Mouse (Mus musculus) midbrain, embryonic 13.5 days (tissue): ENCODE results near the gene 1700034J05Rik. TPM values are rescaled to one million over a fixed set of nuclear protein-coding genes. Genes with fewer than 3 reads are reported as not detected.

ENCODE experiments used
- ATAC-seq: fragments of 200-750 bp; cut with Nextera tagmentation; 2 replicates; pipeline ENCODE4 v1.8.0; 2017; ENCODE audit warnings: mild to moderate bottlenecking, moderate TSS enrichment, moderate library complexity
- H3K27ac ChIP-seq: fragments of 300-500 bp; sonication (generic); 2 replicates; pipeline ENCODE4 v1.5.1; 2015; ENCODE audit warnings: inconsistent platforms, mild to moderate bottlenecking, moderate library complexity
- H3K27me3 ChIP-seq: fragments of 300-500 bp; sonication (generic); 2 replicates; pipeline ENCODE4 v1.6.1; 2015; ENCODE audit warnings: mild to moderate bottlenecking, inconsistent platforms
- H3K36me3 ChIP-seq: fragments of 300-500 bp; sonication (generic); 2 replicates; pipeline ENCODE4 v1.6.1; 2015; ENCODE audit warnings: mild to moderate bottlenecking, inconsistent platforms
- H3K4me1 ChIP-seq: fragments of 300-500 bp; sonication (generic); replicated peaks from 2 replicates; pipeline ENCODE4 v1.6.1; 2015; ENCODE audit warnings: inconsistent platforms
- H3K4me2 ChIP-seq: fragments of 300-500 bp; sonication (generic); replicated peaks from 2 replicates; pipeline ENCODE4 v1.6.1; 2015; ENCODE audit warnings: moderate library complexity, mild to moderate bottlenecking, inconsistent platforms
- H3K4me3 ChIP-seq: fragments of 300-500 bp; sonication (generic); replicated peaks from 2 replicates; pipeline ENCODE4 v1.5.1; 2015; ENCODE audit warnings: mild to moderate bottlenecking, inconsistent platforms
- H3K9ac ChIP-seq: fragments of 300-500 bp; sonication (generic); replicated peaks from 2 replicates; pipeline ENCODE4 v1.6.1; 2015; ENCODE audit warnings: mild to moderate bottlenecking, inconsistent platforms
- H3K9me3 ChIP-seq: fragments of 300-500 bp; sonication (generic); 2 replicates; pipeline ENCODE4 v1.6.1; 2016; ENCODE audit warnings: mild to moderate bottlenecking, inconsistent platforms
- WGBS: fragments of 180-500 bp; shearing (Covaris S2); methylation state at CpG from one replicate; pipeline ENCODE4 v1.1.7; 2015; 5-methylcytosine and 5-hydroxymethylcytosine counted together
- polyA plus RNA-seq: library from polyadenylated mRNA; unstranded; fragments of >200 nt; fragmentation: Nextera tagmentation; extraction: Ambion mirVana; gene quantifications from 2 replicates; pipeline ENCODE4 v1.2.1, GENCODE M21; 2015

The 1700034J05Rik gene
- polyA plus RNA-seq, 1 experiment from 2014 or later = 0.15 TPM

DNA sequence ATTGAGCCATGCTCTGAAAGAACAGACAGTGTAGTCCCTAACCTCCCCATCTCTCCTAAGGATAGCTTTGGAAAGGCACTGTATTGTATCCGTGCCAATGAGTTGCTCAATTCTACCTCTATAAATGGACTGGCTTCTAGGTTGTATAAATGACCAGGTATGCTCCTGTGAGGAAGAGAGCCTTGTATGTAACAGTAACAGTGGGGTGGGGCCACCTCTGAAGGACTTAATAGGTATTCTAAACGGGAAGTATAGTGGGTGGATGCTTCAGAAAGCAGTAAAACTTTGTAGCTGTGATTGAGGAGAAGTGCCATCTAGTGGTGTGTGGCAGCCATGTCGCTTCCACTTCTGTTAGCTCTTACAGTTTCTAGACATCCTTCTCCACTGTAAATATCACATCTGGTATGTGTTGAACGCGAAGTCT, 24.5 kb upstream of the 1700034J05Rik start:
- H3K4me2 ChIP-seq = no peak overlapping the region
- no peaks in the 10 kb centered on the region for H3K9me3 ChIP-seq
- H3K9ac ChIP-seq = no peak overlapping the region
- no peaks in the 10 kb centered on the region for H3K36me3 ChIP-seq
- 66% methylated on average over 5 of the region's 5 CpGs for WGBS
- H3K4me1 ChIP-seq = peaks cover 1% of the 10 kb centered on the region
- H3K27ac ChIP-seq = no peak overlapping the region
- no peaks in the 10 kb centered on the region for H3K27me3 ChIP-seq
- no peak overlapping the region for H3K4me3 ChIP-seq
- no peak for ATAC-seq

DNA sequence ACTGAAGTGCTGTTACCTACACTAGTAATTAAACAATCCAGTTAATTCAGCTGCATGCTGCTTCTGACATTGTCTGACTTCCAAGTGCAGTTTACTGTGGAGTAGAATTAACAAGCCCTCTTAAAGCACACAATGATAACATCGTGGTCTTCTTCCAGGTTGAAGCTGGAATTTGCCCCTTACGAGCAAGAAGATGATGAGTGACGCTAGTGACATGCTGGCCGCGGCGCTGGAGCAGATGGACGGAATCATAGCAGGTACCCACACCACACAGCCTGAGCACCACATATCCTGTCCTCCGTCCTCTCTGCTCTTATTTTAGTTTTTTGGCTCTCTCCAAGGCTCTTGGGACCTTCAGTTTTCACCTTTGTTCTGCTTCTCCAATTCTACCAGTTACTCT, 22.2 kb upstream of the 1700034J05Rik start:
- no peak overlapping the region for H3K9ac ChIP-seq
- H3K36me3 ChIP-seq = no peaks in the 10 kb centered on the region
- WGBS = 92% methylated on average over 8 of the region's 8 CpGs
- no peaks in the 10 kb centered on the region for H3K9me3 ChIP-seq
- H3K27ac ChIP-seq = no peak overlapping the region
- H3K4me2 ChIP-seq = no peak overlapping the region
- H3K4me3 ChIP-seq = no peak overlapping the region
- no peaks in the 10 kb centered on the region for H3K27me3 ChIP-seq
- ATAC-seq = no peak
- peaks cover 3% of the 10 kb centered on the region for H3K4me1 ChIP-seq

DNA sequence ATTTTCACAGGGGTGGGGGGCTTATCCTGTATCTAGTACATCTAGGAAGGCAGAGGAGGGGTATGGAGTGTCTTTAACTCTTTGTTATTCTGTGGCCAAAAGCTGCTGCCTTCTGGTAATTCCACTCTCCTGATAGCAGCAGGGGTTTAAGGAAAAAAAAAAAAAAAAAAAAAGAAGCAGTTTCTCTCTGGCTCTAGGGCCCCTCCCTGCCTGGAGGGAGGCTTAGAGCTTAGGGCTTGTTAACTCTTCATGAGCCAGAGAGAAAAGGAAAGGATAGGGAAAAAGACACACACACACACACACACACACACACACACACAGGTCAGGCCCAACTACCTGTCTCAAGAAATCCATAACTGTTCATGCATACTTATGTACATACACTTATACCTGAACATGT, 19.6 kb upstream of the 1700034J05Rik start:
- no peaks in the 10 kb centered on the region for H3K36me3 ChIP-seq
- H3K9ac ChIP-seq = no peak overlapping the region
- H3K4me3 ChIP-seq = no peak overlapping the region
- no peaks in the 10 kb centered on the region for H3K27me3 ChIP-seq
- H3K4me1 ChIP-seq = peaks cover 3% of the 10 kb centered on the region; the same call in 1 of the 2 replicates
- no peak overlapping the region for H3K4me2 ChIP-seq
- ATAC-seq = no peak
- no peaks in the 10 kb centered on the region for H3K9me3 ChIP-seq
- H3K27ac ChIP-seq = no peak overlapping the region

DNA sequence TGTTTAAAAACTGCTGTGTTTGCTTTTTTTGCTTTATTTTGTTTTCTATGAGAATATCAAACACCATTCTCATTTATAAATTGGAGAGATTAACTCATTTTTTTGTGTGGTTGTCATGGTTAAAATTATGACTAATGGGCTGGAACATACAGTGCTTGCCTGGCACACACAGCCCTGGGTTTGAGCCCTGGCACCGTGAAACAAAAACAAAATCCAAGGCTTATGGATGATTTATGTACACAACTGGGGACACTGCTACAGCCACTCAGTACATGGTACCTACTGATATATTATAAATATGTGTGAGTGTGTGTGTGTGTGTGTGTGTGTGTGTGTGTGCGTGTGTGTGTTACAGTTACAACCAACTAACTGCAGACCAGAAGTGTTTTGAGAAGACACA, 19.2 kb upstream of the 1700034J05Rik start:
- ATAC-seq = no peak

DNA sequence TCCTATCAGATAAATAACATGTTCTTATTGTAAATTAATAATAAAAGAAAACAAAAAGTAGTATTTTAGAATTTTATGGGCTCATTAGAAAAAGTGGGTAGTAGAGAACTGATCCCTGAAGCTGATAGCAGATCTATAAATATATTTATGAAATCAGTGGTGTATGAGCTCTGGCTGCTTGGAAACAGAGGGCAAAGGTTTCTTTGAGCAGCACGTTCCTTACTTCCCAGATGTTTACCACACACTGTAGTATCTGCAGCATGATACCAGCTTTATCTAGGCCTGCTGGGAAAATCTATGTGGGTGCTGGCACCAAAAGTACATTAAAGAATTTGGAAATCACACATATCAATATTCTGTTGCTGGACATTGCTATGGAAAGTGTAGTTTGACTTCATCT, 18.5 kb upstream of the 1700034J05Rik start:
- no peak for ATAC-seq
- H3K27me3 ChIP-seq = no peaks in the 10 kb centered on the region

More for the DNA sequence above, 19.2 kb upstream of the 1700034J05Rik start:
- Histone ChIP-seq H3K27me3 (no peaks in the 10 kb centered on the region), H3K27ac (no peak overlapping the region), H3K4me2 (no peak overlapping the region), H3K9me3 (no peaks in the 10 kb centered on the region), H3K9ac (no peak overlapping the region), H3K4me1 (peaks cover 3% of the 10 kb centered on the region; the same call in 1 of the 2 replicates), H3K4me3 (no peak overlapping the region), H3K36me3 (no peaks in the 10 kb centered on the region)
- 42% methylated on average over 2 of the region's 2 CpGs for WGBS

DNA sequence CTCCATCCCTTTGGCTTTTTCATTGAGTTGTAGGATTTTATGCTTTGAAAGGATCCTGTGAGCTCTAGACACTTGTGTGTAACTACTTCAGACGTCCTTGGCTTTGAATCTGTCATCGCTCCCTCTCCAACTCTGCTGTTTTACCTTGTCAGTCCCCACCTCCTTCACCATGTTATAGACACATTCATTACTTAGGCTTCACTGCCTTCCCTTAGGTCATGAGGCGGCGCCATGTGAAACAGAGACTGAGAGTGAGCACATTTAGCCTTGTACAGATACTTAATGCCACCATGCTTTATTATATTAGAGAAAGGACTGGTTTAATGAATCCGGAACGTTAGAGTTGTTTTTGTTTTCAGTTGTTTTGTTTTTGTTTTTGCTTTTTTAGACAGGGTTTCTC, 17.8 kb upstream of the 1700034J05Rik start:
- no peak overlapping the region for H3K27ac ChIP-seq
- ATAC-seq = no peak
- no peak overlapping the region for H3K4me2 ChIP-seq
- no peaks in the 10 kb centered on the region for H3K36me3 ChIP-seq
- peaks cover 3% of the 10 kb centered on the region; the same call in 1 of the 2 replicates for H3K4me1 ChIP-seq
- no peaks in the 10 kb centered on the region for H3K9me3 ChIP-seq
- H3K4me3 ChIP-seq = no peak overlapping the region
- WGBS = 67% methylated on average over 6 of the region's 6 CpGs
- no peak overlapping the region for H3K9ac ChIP-seq
- H3K27me3 ChIP-seq = no peaks in the 10 kb centered on the region

More for the DNA sequence above, 18.5 kb upstream of the 1700034J05Rik start:
- 59% methylated on average over 1 of the region's 1 CpGs for WGBS
- H3K4me1 ChIP-seq = peaks cover 3% of the 10 kb centered on the region; the same call in 1 of the 2 replicates
- no peak overlapping the region for H3K4me2 ChIP-seq
- no peak overlapping the region for H3K27ac ChIP-seq
- H3K9ac ChIP-seq = no peak overlapping the region
- H3K9me3 ChIP-seq = no peaks in the 10 kb centered on the region
- H3K36me3 ChIP-seq = no peaks in the 10 kb centered on the region
- no peak overlapping the region for H3K4me3 ChIP-seq

DNA sequence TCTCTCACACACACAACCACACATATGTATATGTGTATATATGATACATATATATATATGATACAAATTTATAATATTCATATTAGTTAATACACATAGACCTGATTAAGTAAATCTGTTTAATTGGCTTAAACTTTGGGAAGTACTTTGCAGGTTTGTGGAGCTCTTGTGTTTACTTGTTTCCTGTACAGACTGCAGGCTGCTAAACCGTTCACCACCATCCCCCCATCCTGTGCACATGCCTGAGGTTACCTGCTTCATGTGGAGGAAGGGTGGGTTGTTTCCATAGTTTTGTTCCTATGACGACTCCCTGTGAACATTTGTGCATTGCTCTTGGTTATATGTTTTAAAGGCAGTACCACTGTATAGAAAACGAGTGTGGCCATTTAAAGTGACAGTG, 17.1 kb upstream of the 1700034J05Rik start:
- no peak overlapping the region for H3K9ac ChIP-seq
- H3K27me3 ChIP-seq = no peaks in the 10 kb centered on the region
- no peaks in the 10 kb centered on the region for H3K36me3 ChIP-seq
- H3K4me3 ChIP-seq = no peak overlapping the region
- no peak for ATAC-seq
- 67% methylated on average over 3 of the region's 3 CpGs for WGBS
- no peak overlapping the region for H3K27ac ChIP-seq
- no peak overlapping the region for H3K4me2 ChIP-seq
- peaks cover 3% of the 10 kb centered on the region; the same call in 1 of the 2 replicates for H3K4me1 ChIP-seq
- H3K9me3 ChIP-seq = no peaks in the 10 kb centered on the region

DNA sequence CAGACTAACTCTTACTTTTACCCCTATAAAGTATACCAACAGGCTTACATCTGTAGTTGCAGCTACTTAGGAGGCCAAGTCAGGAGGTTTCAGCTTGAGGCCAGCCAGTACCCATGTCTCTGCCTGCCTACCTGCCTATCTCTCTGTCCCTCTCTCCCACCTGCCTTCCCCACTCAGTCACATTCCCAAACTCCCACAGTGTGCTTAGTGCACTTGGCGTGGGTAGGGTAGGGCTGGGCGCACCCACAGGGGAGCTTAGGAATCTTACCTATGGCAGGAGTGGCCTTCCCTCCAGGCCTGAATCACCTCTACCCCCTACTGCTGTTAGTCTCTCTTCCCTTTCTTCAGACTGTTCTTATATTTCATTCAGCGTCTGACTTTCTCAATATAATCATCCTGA, 16.6 kb upstream of the 1700034J05Rik start:
- Histone ChIP-seq H3K4me1 (peaks cover 3% of the 10 kb centered on the region; the same call in 1 of the 2 replicates), H3K4me3 (no peak overlapping the region), H3K36me3 (no peaks in the 10 kb centered on the region), H3K9me3 (no peaks in the 10 kb centered on the region), H3K27ac (no peak overlapping the region), H3K9ac (no peak overlapping the region), H3K4me2 (no peak overlapping the region), H3K27me3 (no peaks in the 10 kb centered on the region)
- no peak for ATAC-seq
- WGBS = 64% methylated on average over 3 of the region's 3 CpGs

DNA sequence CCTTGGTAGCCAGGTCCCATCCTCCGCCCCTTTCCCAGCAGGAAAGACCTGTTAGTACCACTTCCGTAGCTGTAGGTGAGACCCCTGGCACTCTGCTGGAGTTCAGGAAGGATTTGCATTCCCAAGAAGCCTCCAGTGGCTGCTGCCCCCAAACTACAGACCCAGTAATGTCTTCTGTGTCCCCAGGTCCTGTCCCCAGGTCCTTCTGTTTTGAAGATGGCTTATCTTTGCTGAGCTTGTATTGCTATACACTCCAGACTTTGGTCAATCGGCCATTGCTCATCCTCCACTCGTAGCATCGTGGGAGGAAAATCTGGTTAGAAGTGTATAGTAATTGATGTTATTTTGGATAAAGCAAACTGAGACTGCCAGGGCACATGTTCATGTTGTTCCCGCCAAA, 13.6 kb upstream of the 1700034J05Rik start:
- H3K4me1 ChIP-seq = no peaks in the 10 kb centered on the region
- 83% methylated on average over 6 of the region's 6 CpGs for WGBS

DNA sequence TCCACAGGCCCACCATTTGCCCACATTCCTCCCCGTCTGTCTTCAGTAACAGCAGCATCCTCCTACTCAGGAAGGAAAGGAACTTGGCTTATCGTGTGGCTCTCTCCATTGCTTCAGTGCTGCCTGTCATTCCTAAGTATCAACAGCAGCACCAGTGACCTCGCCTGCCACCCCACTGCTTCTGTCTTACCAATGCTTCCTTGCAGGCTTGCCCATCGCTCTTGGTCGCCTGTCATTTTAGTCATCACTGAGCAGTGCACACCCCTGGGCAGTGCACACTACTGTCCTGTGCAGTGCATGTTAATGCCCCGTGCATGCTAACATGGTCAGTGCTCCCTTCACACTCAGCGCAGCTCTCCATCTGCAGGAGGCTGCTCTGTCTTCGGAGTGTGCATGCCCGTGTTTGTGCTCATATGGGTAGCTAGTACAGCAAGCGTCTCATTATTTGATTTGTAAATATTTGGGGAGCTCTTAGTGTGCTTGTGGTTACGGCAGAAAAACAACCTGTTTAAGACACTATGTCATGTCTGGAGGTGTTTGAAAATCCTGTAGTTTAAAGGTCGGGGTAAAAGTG, 12.3 kb upstream of the 1700034J05Rik start:
- Histone ChIP-seq H3K27me3 (no peaks in the 10 kb centered on the region), H3K27ac (no peak overlapping the region), H3K9ac (no peak overlapping the region), H3K4me1 (no peaks in the 10 kb centered on the region), H3K36me3 (no peaks in the 10 kb centered on the region), H3K4me3 (no peak overlapping the region), H3K4me2 (no peak overlapping the region), H3K9me3 (no peaks in the 10 kb centered on the region)
- no peak for ATAC-seq
- 83% methylated on average over 12 of the region's 12 CpGs for WGBS

More for the DNA sequence above, 13.6 kb upstream of the 1700034J05Rik start:
- Histone ChIP-seq H3K9me3 (no peaks in the 10 kb centered on the region), H3K4me3 (no peak overlapping the region), H3K36me3 (no peaks in the 10 kb centered on the region), H3K9ac (no peak overlapping the region), H3K27me3 (no peaks in the 10 kb centered on the region), H3K4me2 (no peak overlapping the region), H3K27ac (no peak overlapping the region)
- ATAC-seq = no peak

DNA sequence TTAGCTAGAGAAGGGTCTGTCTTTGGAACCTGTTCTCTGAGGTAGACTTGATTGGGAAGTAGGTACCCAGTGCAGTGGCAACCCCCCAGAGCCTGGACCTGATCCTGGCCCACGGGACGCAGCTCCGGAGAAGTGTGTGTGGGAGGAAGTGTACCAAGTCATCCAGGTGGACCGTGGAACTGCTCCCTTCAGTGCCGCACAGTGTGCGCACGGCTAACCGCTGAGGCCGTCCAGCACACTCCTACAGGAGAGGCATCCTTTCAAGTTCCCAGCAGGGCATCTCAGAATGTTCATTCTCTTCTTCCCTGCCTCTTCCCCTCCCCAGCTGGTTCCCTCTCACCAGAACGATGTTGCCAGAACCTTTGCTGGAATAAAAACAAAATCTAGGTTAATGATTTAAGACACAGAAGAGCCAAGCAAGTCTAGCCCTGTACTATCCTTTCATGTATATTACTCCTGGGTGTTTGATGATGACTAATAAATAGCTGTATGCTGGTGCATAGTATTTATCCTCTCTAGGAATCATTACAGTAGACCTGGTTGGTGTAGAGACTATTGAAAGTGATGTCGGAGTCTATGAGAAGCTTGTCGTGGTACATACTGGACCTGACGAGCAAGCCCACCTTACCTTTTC, 11.0 kb upstream of the 1700034J05Rik start:
- H3K36me3 ChIP-seq = no peaks in the 10 kb centered on the region
- no peak overlapping the region for H3K4me3 ChIP-seq
- no peak overlapping the region for H3K27ac ChIP-seq
- H3K4me1 ChIP-seq = no peaks in the 10 kb centered on the region
- H3K9me3 ChIP-seq = no peaks in the 10 kb centered on the region
- H3K4me2 ChIP-seq = no peak overlapping the region
- 85% methylated on average over 13 of the region's 13 CpGs for WGBS
- no peak overlapping the region for H3K9ac ChIP-seq
- ATAC-seq = no peak
- no peaks in the 10 kb centered on the region for H3K27me3 ChIP-seq

DNA sequence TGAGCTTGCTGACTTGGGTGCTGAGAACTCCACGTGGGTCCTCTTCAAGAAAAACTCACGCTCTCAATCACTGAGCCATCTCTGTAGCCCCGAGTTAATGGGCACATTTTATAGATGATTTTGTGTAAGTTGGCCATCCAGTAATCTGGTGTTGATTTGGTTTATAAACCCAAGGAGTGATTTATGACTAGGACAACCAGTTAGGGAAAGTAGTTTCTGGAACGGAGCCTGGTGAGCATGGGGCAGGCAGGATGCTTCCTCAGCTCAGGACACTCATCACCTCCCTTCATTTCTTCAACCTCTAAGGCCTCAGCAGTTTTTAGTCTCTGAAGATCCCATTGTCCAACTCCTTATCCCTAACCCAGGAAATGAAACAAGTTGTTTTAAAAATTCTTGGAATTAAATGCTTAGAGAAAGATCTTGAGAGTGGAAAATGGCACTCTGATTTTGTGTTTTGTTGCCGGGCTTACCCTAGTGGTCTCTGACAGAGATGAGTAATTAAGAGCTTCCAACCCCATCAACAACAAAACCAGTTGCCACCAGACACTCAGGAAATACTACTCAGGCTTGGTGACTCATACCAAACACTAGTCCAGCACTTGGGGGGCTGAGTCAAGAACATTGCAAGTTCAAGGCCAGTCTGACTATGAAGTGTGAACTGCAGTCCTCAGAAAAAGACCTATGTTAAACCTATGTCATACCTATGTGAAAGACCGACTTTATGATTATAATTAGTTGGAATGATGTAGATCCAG, 9.4 kb upstream of the 1700034J05Rik start:
- no peaks in the 10 kb centered on the region for H3K9me3 ChIP-seq
- no peaks in the 10 kb centered on the region for H3K27me3 ChIP-seq
- no peak overlapping the region for H3K27ac ChIP-seq
- H3K4me2 ChIP-seq = no peak overlapping the region
- H3K4me3 ChIP-seq = no peak overlapping the region
- WGBS = 92% methylated on average over 6 of the region's 6 CpGs
- no peaks in the 10 kb centered on the region for H3K36me3 ChIP-seq
- ATAC-seq = no peak
- H3K4me1 ChIP-seq = no peaks in the 10 kb centered on the region
- no peak overlapping the region for H3K9ac ChIP-seq
